In the genomic region with DNA sequence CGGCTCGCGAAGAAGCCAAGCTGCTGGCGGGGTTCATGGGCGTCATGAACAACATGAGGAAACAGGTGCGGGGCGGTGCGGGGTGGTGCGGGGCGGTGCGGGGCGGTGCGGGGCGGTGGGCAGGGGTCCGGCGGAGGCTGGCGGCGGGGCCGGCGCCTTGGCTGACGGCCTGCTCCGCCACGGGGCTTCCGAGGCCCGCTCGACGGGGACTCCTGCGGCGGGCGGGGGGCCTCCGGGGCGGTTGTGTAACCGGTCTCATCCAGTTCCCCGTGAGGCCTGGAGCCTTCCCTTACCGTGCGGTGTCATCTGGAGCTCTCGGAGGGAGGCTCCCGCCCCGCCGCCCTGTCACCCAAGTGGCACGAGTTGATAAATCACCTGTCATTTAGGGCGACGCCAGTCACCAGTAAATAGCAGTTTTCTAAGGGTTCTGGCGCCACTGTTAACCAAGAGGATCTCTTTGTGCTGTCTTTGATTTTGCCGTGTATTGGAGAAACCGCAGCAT, we compare ENCODE assay signal across 8 mouse cellular contexts. TPM values are rescaled to one million over a fixed set of nuclear protein-coding genes. Genes with fewer than 3 reads are reported as not detected.
DNase-seq lines count a peak whose midpoint lies in the region; ATAC-seq and TF ChIP-seq lines count a peak whose summit lies in the region.

No protein-coding gene starts in this region.

- intact Hi-C loops in heart, postnatal 36 days (cut with DNase I), result loop anchor here (1.0 kb wide), 1 partner anchor 63 kb away; the partner anchor contains the start of gene Nupl2

- peak overlapping the region; percentile 87 to 91 for H3K4me3 ChIP-seq in ES-E14 (ENCODE audit: insufficient read depth in 1 of 2, low read depth in 1 of 2, low read length in 2 of 2, poor library complexity in 1 of 2, severe bottlenecking in 1 of 2)
- peak overlapping the region; percentile 74 for H3K4me3 ChIP-seq in forebrain, embryonic 14.5 days (ENCODE audit: low read depth, low read length)
- peak overlapping the region; percentile 91 for H3K4me3 ChIP-seq in layer of hippocampus, adult 2 months
- H3K4me3 ChIP-seq in lung, adult 2 months (replicated peaks; ENCODE audit: extremely low read depth, low read depth, low read length), result peak overlapping the region; percentile 94

- H3K9ac ChIP-seq in ES-E14 (ENCODE audit: insufficient read depth, low read depth, low read length, poor library complexity, severe bottlenecking), result peak overlapping the region; percentile 90
- peak overlapping the region; percentile 95 for H3K9ac ChIP-seq in forebrain, embryonic 14.5 days (ENCODE audit: low read length)

- no peaks in the 10 kb centered on the region for H3K9me3 ChIP-seq in ES-E14 (ENCODE audit: control insufficient read depth, insufficient read depth, low read depth, low read length)
- no peaks in the 10 kb centered on the region for H3K9me3 ChIP-seq in forebrain, embryonic 14.5 days (replicated peaks; ENCODE audit: control insufficient read depth, low read length)

- WGBS in forebrain, embryonic 14.5 days, result under 1% methylated on average over 40 of the region's 46 CpGs
- WGBS in lung, adult 2 months, result under 1% methylated on average over 24 of the region's 46 CpGs

- peaks cover 2 to 6% of the 10 kb centered on the region in 2 experiments; a peak in 2 of 4 replicates for H3K4me1 ChIP-seq in ES-E14 (ENCODE audit: control insufficient read depth in 2 of 2, insufficient read depth in 2 of 2, low read length in 2 of 2, poor library complexity in 1 of 2)
- peaks cover 19% of the 10 kb centered on the region for H3K4me1 ChIP-seq in forebrain, embryonic 14.5 days (ENCODE audit: control insufficient read depth, insufficient read depth, low read length)
- H3K4me1 ChIP-seq in lung, adult 2 months (ENCODE audit: control insufficient read depth, insufficient read depth, low read length), result peaks cover 8% of the 10 kb centered on the region; the same call in 1 of the 2 replicates

- TF ChIP-seq CTCF in layer of hippocampus, adult 2 months (conservative IDR thresholded peaks at IDR 0.05), result no peak
- no peak for TF ChIP-seq CTCF in lung, adult 2 months (IDR thresholded peaks at IDR 0.05; ENCODE audit: insufficient read depth, low read length)

- no peak for DNase-seq in ES-E14 (ENCODE audit: low read depth, low spot score)
- peak; percentile 80 for DNase-seq in forebrain, embryonic 14.5 days (ENCODE audit: low spot score)
- peak; percentile 56 for DNase-seq in heart, postnatal 36 days
- peak; percentile 47 to 62 for DNase-seq in layer of hippocampus, adult 2 months (ENCODE audit: low spot score in 2 of 2)
- peak; percentile 40 for DNase-seq in lung, adult 2 months
- DNase-seq in testis, postnatal 14 days (ENCODE audit: low spot score), result peak; percentile 81

- ATAC-seq in cerebellum, adult (ENCODE audit: insufficient number of reproducible peaks, low FRiP score, low TSS enrichment), result peak; percentile 65
- peak; percentile 86 for ATAC-seq in forebrain, embryonic 14.5 days
- ATAC-seq in neutrophil, adult 5-6 weeks (ENCODE audit: extremely low read depth, insufficient number of reproducible peaks, low FRiP score, poor library complexity, severe bottlenecking), result peak; percentile 50

- H3K27ac ChIP-seq in ES-E14 (ENCODE audit: insufficient read depth, low read depth, low read length, poor library complexity, severe bottlenecking), result peak overlapping the region; percentile 61
- H3K27ac ChIP-seq in forebrain, embryonic 14.5 days (ENCODE audit: low read depth, low read length), result peak overlapping the region; percentile 97
- H3K27ac ChIP-seq in layer of hippocampus, adult 2 months, result peak overlapping the region; percentile 92

- no peak for TF ChIP-seq POLR2A in lung, adult 2 months (IDR thresholded peaks at IDR 0.05; ENCODE audit: borderline replicate concordance, extremely low read depth, low read depth, low read length)

- H3K4me2 ChIP-seq in forebrain, embryonic 14.5 days (ENCODE audit: low read length), result peak overlapping the region; percentile 52

- in situ Hi-C loops in ES-E14 (cut with MboI; ENCODE audit: low sequenced_read_pairs in 2 of 2, unreplicated experiment in 2 of 2), result no loop called here

- no peaks in the 10 kb centered on the region for H3K36me3 ChIP-seq in ES-E14 (ENCODE audit: control insufficient read depth, insufficient read depth, low read length, poor library complexity, severe bottlenecking)
- H3K36me3 ChIP-seq in forebrain, embryonic 14.5 days (ENCODE audit: control insufficient read depth, insufficient read depth, low read length), result no peaks in the 10 kb centered on the region

- no peaks in the 10 kb centered on the region for H3K27me3 ChIP-seq in forebrain, embryonic 14.5 days (replicated peaks; ENCODE audit: control insufficient read depth, insufficient read depth, low read length)

TF ChIP-seq in ES-E14, 5 proteins besides CTCF, POLR2A, EP300 and RAD21:
- TF ChIP-seq MAFK (IDR thresholded peaks at IDR 0.05; ENCODE audit: insufficient read depth, low read depth, low read length), result no peak
- no peak for TF ChIP-seq ZNF384 (IDR thresholded peaks at IDR 0.05; ENCODE audit: low read depth, low read length)
- TF ChIP-seq ZC3H11A (IDR thresholded peaks at IDR 0.05; ENCODE audit: borderline replicate concordance, low read depth, low read length), result no peak
- TF ChIP-seq CHD2 (IDR thresholded peaks at IDR 0.05; ENCODE audit: low read depth, low read length), result no peak
- no peak for TF ChIP-seq HCFC1 (IDR thresholded peaks at IDR 0.05; ENCODE audit: borderline replicate concordance, insufficient read depth, low read length)

RNA-seq across cellular contexts. Expression of gene Klhl7, which starts 0.5 kb away (rescaled TPM):
- 24.4 and 30.5 TPM in 2 replicates for total RNA-seq in ES-E14 (2012; rRNA removed)
- polyA plus RNA-seq in forebrain, embryonic 14.5 days (2014; fragmentation: Nextera tagmentation; extraction: Ambion mirVana), result 184 and 217 TPM in 2 replicates
- total RNA-seq in heart, postnatal 36 days (2021), result 10 to 100 TPM; 42.1 to 51.2 TPM
- 10 to 100 TPM; 93.4 to 96.9 TPM for total RNA-seq in layer of hippocampus, adult 2 months (2021)
- 3.0 and 5.9 TPM in 2 replicates for polyA plus RNA-seq in lung, adult 2 months (2012; rRNA removed)
- total RNA-seq in neutrophil, adult 5-6 weeks (2017), result 13.5 and 14.0 TPM in 2 replicates
